ENCODE assay signal across 15 mouse cellular contexts in the genomic region with DNA sequence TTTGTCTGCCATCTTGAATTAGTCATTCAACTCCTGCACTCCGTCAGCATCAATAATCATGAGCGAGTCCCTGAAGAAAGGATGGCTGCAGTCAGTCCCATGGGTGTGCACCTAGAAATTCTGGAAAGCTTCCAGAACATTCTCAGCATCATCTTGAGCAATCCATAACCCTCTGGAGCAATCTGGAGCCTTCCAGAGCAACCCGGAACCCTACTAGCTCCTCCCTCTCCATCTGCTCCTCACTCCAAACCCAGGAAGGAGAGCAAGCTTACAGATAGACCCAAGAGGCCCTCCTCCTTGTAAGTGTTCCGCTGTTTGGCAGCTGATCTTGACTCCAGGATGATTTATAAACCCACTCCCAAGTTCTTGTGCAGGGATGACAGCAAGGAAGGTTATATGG.
"Had no signal": no experiment of that assay in that cellular context is flagged by ENCODE, and none has a peak within 500 bp of the region (broad histone marks: within the 10 kb centered on the region; RNA-seq: fewer than 3 reads in every experiment).

No protein-coding gene starts in this region.

- H3K9me3 ChIP-seq: kidney, embryonic 15.5 days; limb, embryonic 13.5 days; midbrain, embryonic 15.5 days; neural tube, embryonic 12.5 days had no signal

- H3K36me3 ChIP-seq: kidney, embryonic 15.5 days; limb, embryonic 13.5 days; midbrain, embryonic 15.5 days; neural tube, embryonic 12.5 days had no signal

- H3K4me3 ChIP-seq: kidney, embryonic 15.5 days; limb, embryonic 13.5 days; midbrain, embryonic 15.5 days; neural tube, embryonic 12.5 days had no signal

- H3K27me3 ChIP-seq: midbrain, embryonic 15.5 days; neural tube, embryonic 12.5 days had no signal

- H3K9ac ChIP-seq: kidney, embryonic 15.5 days; limb, embryonic 13.5 days; liver, embryonic 14.5 days; midbrain, embryonic 15.5 days; neural tube, embryonic 12.5 days had no signal

- H3K27ac ChIP-seq: kidney, embryonic 15.5 days; limb, embryonic 13.5 days; liver, embryonic 14.5 days; midbrain, embryonic 15.5 days; neural tube, embryonic 12.5 days had no signal

- DNase-seq: kidney, adult 2 months; kidney, postnatal 14 days; layer of hippocampus, adult 9-11 months; layer of hippocampus, postnatal 36 days; left cerebral cortex, postnatal 4 days; lung, adult 18-20 months; right cerebral cortex, postnatal 4 days; spleen, adult 18-20 months; thymus, adult 18-20 months; thymus, postnatal 14 days had no signal

- H3K4me2 ChIP-seq: kidney, embryonic 15.5 days; limb, embryonic 13.5 days; midbrain, embryonic 15.5 days; neural tube, embryonic 12.5 days had no signal

- ATAC-seq: midbrain, embryonic 15.5 days had no signal
